Mouse (Mus musculus): ENCODE data around the gene Tmem274. TPM values are rescaled to one million over a fixed set of nuclear protein-coding genes. Genes with fewer than 3 reads are reported as not detected.
A peak's percentile ranks its signal among the peaks of the same experiment; 100 is the strongest.
"Not testable (repeated sequence)": the region's sequence is repeated elsewhere in the genome, so short reads cannot be mapped to it uniquely, and the experiment has no call there.

Gene Tmem274
- total RNA-seq (2021) = not detected
- not detected in 2 replicates for polyA plus RNA-seq (2012; rRNA removed)
- long read RNA-seq = 0 reads

DNA sequence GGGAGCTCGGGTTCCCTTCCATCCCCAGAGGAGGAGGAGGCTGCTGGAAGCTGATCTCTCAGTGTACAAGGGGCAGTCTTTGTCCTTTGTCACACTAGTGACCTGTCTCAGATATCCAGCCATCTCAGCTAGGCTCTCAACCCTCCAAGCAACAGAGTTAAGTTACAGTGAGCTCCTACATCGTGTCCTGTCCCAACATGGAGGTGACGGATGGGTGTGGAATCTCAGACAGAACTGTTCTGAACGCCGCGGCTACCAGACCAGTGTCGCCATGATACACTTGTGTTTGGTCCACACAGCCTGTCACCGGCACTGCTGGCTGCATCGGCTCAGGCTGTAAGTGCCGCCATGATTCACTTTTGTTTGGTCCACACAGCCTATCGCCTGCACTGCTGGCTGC lies at the start of gene Tmem274:
Gene Tmem274 (plus strand): TSS at position 301 of the 400 bp plus-strand sequence.
- Histone ChIP-seq H3K9ac (ENCODE audit: low read depth, low read length) (no peak within 1 kb of the TSS), H3K79me2 (replicated peaks; ENCODE audit: control insufficient read depth, insufficient read depth, low read length) (peaks cover 2% of the 10 kb centered on the region), H3K4me3 (no peak within 1 kb of the TSS), H3K27me3 (ENCODE audit: control insufficient read depth, insufficient read depth, low read length) (no peaks in the 10 kb centered on the region), H3K36me3 (ENCODE audit: control insufficient read depth, insufficient read depth, low read length) (no peaks in the 10 kb centered on the region), H3K27ac (no peak within 1 kb of the TSS), H3K4me1 (ENCODE audit: control insufficient read depth, insufficient read depth, low read length) (no peaks in the 10 kb centered on the region)
- no peak for DNase-seq
- intact Hi-C loops (cut with DNase I) = no loop called here
- WGBS = 86% methylated on average over 11 of the region's 11 CpGs
- TF ChIP-seq EP300 (IDR thresholded peaks at IDR 0.05; ENCODE audit: insufficient read depth, low read depth, low read length) = no peak
- no peak for TF ChIP-seq CTCF (IDR thresholded peaks at IDR 0.05)
- TF ChIP-seq POLR2A (IDR thresholded peaks at IDR 0.05; ENCODE audit: insufficient read depth, low read depth, low read length) = no peak

DNA sequence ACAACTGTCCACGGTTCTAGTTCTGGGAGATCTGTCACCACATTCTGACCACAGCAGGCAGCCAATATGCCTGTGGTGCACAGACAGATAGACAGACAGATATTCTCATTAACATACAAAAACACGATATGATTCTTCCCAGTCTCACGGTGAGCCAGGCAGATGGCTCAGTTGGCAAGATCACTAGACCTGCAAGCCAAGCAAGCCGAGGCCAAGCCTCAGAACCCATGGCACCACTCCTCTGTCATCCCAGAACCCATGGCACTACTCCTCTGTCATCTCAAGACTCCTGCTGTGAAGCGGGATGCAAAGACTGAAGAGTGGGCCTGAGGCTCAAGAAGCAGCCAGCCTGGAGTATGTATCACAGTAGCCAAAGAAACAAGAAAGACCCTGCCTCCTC lies 47.6 kb upstream of the Tmem274 start:
- intact Hi-C loops (cut with DNase I) = no loop called here
- Histone ChIP-seq H3K9ac (ENCODE audit: low read depth, low read length) (no peak overlapping the region), H3K27me3 (ENCODE audit: control insufficient read depth, insufficient read depth, low read length) (no peaks in the 10 kb centered on the region), H3K4me3 (no peak overlapping the region), H3K36me3 (ENCODE audit: control insufficient read depth, insufficient read depth, low read length) (no peaks in the 10 kb centered on the region), H3K79me2 (replicated peaks; ENCODE audit: control insufficient read depth, insufficient read depth, low read length) (0 out of 2 replicates have a peak, but pooled peaks cover 2% of the 10 kb centered on the region), H3K4me1 (ENCODE audit: control insufficient read depth, insufficient read depth, low read length) (peaks cover under 1% of the 10 kb centered on the region; the same call in 1 of the 2 replicates), H3K27ac (no peak overlapping the region)
- WGBS = 73% methylated on average over 5 of the region's 5 CpGs
- no peak for DNase-seq
- no peak for TF ChIP-seq EP300 (IDR thresholded peaks at IDR 0.05; ENCODE audit: insufficient read depth, low read depth, low read length)
- no peak for TF ChIP-seq POLR2A (IDR thresholded peaks at IDR 0.05; ENCODE audit: insufficient read depth, low read depth, low read length)
- no peak for TF ChIP-seq CTCF (IDR thresholded peaks at IDR 0.05)

DNA sequence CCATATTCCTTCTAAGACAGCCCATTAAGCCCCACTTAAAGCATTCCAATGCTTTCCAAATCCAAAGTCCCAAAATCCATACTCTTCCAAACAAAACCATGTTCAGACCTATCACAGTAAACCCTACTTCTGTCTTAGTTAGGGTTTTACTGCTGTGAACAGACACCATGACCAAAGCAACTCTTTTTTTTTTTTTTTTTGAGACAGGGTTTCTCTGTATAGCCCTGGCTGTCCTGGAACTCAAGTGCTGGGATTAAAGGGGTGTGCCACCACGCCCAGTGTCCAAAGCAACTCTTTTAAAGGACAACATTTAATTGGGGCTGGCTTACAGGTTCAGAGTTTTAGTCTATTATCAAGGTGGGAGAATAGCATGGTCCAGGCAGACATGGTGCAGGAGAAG lies 45.3 kb upstream of the Tmem274 start:
- H3K79me2 ChIP-seq (replicated peaks; ENCODE audit: control insufficient read depth, insufficient read depth, low read length); intact Hi-C loops (cut with DNase I); H3K36me3 ChIP-seq (ENCODE audit: control insufficient read depth, insufficient read depth, low read length); DNase-seq; H3K4me1 ChIP-seq (ENCODE audit: control insufficient read depth, insufficient read depth, low read length); H3K4me3 ChIP-seq; H3K27me3 ChIP-seq (ENCODE audit: control insufficient read depth, insufficient read depth, low read length); H3K9ac ChIP-seq (ENCODE audit: low read depth, low read length); H3K27ac ChIP-seq: not testable (repeated sequence)
- WGBS = 69% methylated on average over 1 of the region's 1 CpGs

GRCm38 (mm10) chr4:149440576-149440975 lies 36.6 kb upstream of the Tmem274 start:
- WGBS = 63% methylated on average over 8 of the region's 8 CpGs
- Histone ChIP-seq H3K9ac (ENCODE audit: low read depth, low read length) (no peak overlapping the region), H3K79me2 (replicated peaks; ENCODE audit: control insufficient read depth, insufficient read depth, low read length) (no peaks in the 10 kb centered on the region), H3K27me3 (ENCODE audit: control insufficient read depth, insufficient read depth, low read length) (no peaks in the 10 kb centered on the region), H3K4me3 (no peak overlapping the region), H3K4me1 (ENCODE audit: control insufficient read depth, insufficient read depth, low read length) (peaks cover 3% of the 10 kb centered on the region), H3K36me3 (ENCODE audit: control insufficient read depth, insufficient read depth, low read length) (no peaks in the 10 kb centered on the region), H3K27ac (no peak overlapping the region)
- no peak for DNase-seq
- intact Hi-C loops (cut with DNase I) = loop anchor here (10.0 kb wide), 1 partner anchor 296 kb away; no protein-coding TSS in a partner anchor
- TF ChIP-seq EP300 (IDR thresholded peaks at IDR 0.05; ENCODE audit: insufficient read depth, low read depth, low read length) = no peak
- TF ChIP-seq POLR2A (IDR thresholded peaks at IDR 0.05; ENCODE audit: insufficient read depth, low read depth, low read length) = no peak
- no peak for TF ChIP-seq CTCF (IDR thresholded peaks at IDR 0.05)

DNA sequence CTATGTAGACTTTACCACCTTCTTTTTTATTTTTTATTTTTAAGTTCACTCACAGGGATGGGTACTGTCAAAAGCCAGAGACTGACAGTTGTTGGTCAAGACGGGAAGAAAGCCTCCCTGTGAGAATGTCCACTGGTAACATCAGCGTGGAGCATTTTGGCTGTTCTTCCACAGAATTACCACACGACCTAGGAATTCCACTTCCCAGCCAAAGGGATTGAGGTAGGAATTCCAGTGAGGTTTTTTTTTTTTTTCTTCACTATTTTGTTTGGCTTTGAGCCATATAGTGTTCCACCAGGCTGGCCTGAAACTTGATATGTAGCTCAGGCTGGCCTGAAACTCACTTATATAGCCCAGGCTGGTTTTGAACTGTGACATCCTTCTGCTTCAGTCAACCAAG lies 34.7 kb upstream of the Tmem274 start:
- no peaks in the 10 kb centered on the region for H3K27me3 ChIP-seq (ENCODE audit: control insufficient read depth, insufficient read depth, low read length)
- TF ChIP-seq EP300 (IDR thresholded peaks at IDR 0.05; ENCODE audit: insufficient read depth, low read depth, low read length) (no peak), CTCF (IDR thresholded peaks at IDR 0.05) (no peak), POLR2A (IDR thresholded peaks at IDR 0.05; ENCODE audit: insufficient read depth, low read depth, low read length) (no peak)
- no peak overlapping the region for H3K27ac ChIP-seq
- H3K36me3 ChIP-seq (ENCODE audit: control insufficient read depth, insufficient read depth, low read length) = no peaks in the 10 kb centered on the region
- DNase-seq = peak in 1 of 2 experiments; percentile 35
- 14% methylated on average over 3 of the region's 3 CpGs for WGBS
- H3K4me1 ChIP-seq (ENCODE audit: control insufficient read depth, insufficient read depth, low read length) = peaks cover 5% of the 10 kb centered on the region
- no peaks in the 10 kb centered on the region for H3K79me2 ChIP-seq (replicated peaks; ENCODE audit: control insufficient read depth, insufficient read depth, low read length)
- no peak overlapping the region for H3K4me3 ChIP-seq
- no peak overlapping the region for H3K9ac ChIP-seq (ENCODE audit: low read depth, low read length)
- intact Hi-C loops (cut with DNase I) = loop anchor here (10.0 kb wide), 1 partner anchor 298 kb away; no protein-coding TSS in a partner anchor

- Histone ChIP-seq H3K4me1 (ENCODE audit: control insufficient read depth, insufficient read depth, low read length) (peaks cover 5% of the 10 kb centered on the region), H3K27me3 (ENCODE audit: control insufficient read depth, insufficient read depth, low read length) (no peaks in the 10 kb centered on the region), H3K27ac (no peak overlapping the region), H3K9ac (ENCODE audit: low read depth, low read length) (no peak overlapping the region), H3K79me2 (replicated peaks; ENCODE audit: control insufficient read depth, insufficient read depth, low read length) (no peaks in the 10 kb centered on the region), H3K36me3 (ENCODE audit: control insufficient read depth, insufficient read depth, low read length) (no peaks in the 10 kb centered on the region), H3K4me3 (no peak overlapping the region)
- no peak for TF ChIP-seq POLR2A (IDR thresholded peaks at IDR 0.05; ENCODE audit: insufficient read depth, low read depth, low read length)
- no peak for TF ChIP-seq CTCF (IDR thresholded peaks at IDR 0.05)
- WGBS = 68% methylated on average over 1 of the region's 1 CpGs
- no peak for DNase-seq
- intact Hi-C loops (cut with DNase I) = loop anchor here (2.0 to 10.0 kb wide), 2 partner anchors 72 to 300 kb away; no protein-coding TSS in a partner anchor
These were observed 32.7 kb upstream of the Tmem274 start for GRCm38 (mm10) chr4:149444465-149444864.

All from heart, adult 2 months (tissue).